Mouse (Mus musculus): ENCODE results near the gene Pmfbp1. TPM values are rescaled to one million over a fixed set of nuclear protein-coding genes. Genes with fewer than 3 reads are reported as not detected.
A peak's percentile ranks its signal among the peaks of the same experiment; 100 is the strongest.
"Not testable (repeated sequence)": the region's sequence is repeated elsewhere in the genome, so short reads cannot be mapped to it uniquely, and the experiment has no call there.

Pmfbp1 gene
- 1.7 and 1.8 TPM in 2 replicates for polyA plus RNA-seq (2016; fragmentation: Nextera tagmentation; extraction: Ambion mirVana)

- no peak for ATAC-seq (ENCODE audit: low FRiP score, low read depth)
- Histone ChIP-seq H3K27ac (replicated peaks) (no peak within 1 kb of the TSS), H3K9ac (replicated peaks) (no peak within 1 kb of the TSS), H3K4me1 (no peaks in the 10 kb centered on the region), H3K4me2 (replicated peaks) (no peak within 1 kb of the TSS), H3K9me3 (no peaks in the 10 kb centered on the region), H3K4me3 (no peak within 1 kb of the TSS), H3K36me3 (no peaks in the 10 kb centered on the region), H3K27me3 (no peaks in the 10 kb centered on the region)
- 95% methylated on average over 6 of the region's 6 CpGs for WGBS
Observed at GRCm38 (mm10) chr8:109493727-109494126, at the start of gene Pmfbp1. TSS of gene Pmfbp1 (plus strand) at chr8:109494027.

GRCm38 (mm10) chr8:109446896-109447295 is 46.9 kb upstream of the Pmfbp1 start:
- not testable (repeated sequence) for H3K27ac ChIP-seq (replicated peaks); H3K4me2 ChIP-seq (replicated peaks); H3K4me3 ChIP-seq; H3K9ac ChIP-seq (replicated peaks); H3K4me1 ChIP-seq; ATAC-seq (ENCODE audit: low FRiP score, low read depth); H3K27me3 ChIP-seq; H3K36me3 ChIP-seq; H3K9me3 ChIP-seq
- 36% methylated on average over 7 of the region's 7 CpGs for WGBS

DNA sequence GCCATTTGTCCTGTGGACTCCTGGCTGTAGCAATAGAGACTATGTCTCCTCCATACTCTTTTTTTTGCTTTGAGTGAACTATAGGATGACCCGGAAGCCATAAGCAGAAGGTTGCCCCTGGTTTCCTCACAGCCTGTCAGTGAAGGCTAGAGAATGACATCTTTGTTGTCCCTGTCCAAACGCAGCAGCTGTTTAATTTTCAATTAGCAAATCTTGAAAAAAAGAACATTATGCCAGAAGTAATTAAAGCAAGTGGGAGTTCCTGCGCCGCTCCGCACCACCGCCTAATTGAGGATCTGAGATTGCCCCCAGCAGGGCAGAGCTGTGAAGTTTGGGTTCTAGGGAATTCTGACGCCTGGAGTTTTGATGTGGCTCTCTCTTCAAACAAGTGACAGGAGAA is 42.8 kb upstream of the Pmfbp1 start:
- ATAC-seq (ENCODE audit: low FRiP score, low read depth) = no peak
- H3K36me3 ChIP-seq = no peaks in the 10 kb centered on the region
- H3K9ac ChIP-seq (replicated peaks) = no peak overlapping the region
- WGBS = 60% methylated on average over 7 of the region's 7 CpGs
- H3K4me3 ChIP-seq = no peak overlapping the region
- H3K4me2 ChIP-seq (replicated peaks) = no peak overlapping the region
- H3K4me1 ChIP-seq = no peaks in the 10 kb centered on the region; the same call in 1 of the 2 replicates
- no peak overlapping the region for H3K27ac ChIP-seq (replicated peaks)
- no peaks in the 10 kb centered on the region for H3K27me3 ChIP-seq
- H3K9me3 ChIP-seq = no peaks in the 10 kb centered on the region

DNA sequence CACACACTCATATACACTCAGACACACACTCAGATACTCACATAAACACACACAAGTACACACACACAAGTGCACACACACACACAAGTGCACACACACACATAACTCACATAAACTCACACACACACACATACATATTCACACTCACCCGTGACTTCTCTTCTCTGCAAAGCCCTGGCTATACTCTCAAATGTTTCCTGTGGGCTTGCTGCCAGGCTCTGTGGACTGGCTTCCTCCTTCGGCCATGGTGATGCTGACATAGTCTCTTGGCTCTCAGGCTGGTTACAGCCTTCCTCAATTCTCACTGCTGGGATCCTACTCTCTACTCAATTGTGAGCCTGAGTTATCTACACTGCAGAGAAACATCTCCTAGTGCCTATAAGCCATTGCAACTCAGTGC is 38.7 kb upstream of the Pmfbp1 start:
- Histone ChIP-seq H3K27me3 (no peaks in the 10 kb centered on the region), H3K4me2 (replicated peaks) (no peak overlapping the region), H3K9ac (replicated peaks) (no peak overlapping the region), H3K4me1 (peaks cover 4% of the 10 kb centered on the region), H3K36me3 (no peaks in the 10 kb centered on the region), H3K27ac (replicated peaks) (no peak overlapping the region), H3K9me3 (no peaks in the 10 kb centered on the region), H3K4me3 (no peak overlapping the region)
- WGBS = 81% methylated on average over 2 of the region's 2 CpGs
- ATAC-seq (ENCODE audit: low FRiP score, low read depth) = no peak

- no peaks in the 10 kb centered on the region for H3K27me3 ChIP-seq
- 43% methylated on average over 8 of the region's 8 CpGs for WGBS
- no peak overlapping the region for H3K4me3 ChIP-seq
- H3K36me3 ChIP-seq = no peaks in the 10 kb centered on the region
- no peak overlapping the region for H3K4me2 ChIP-seq (replicated peaks)
- H3K4me1 ChIP-seq = peaks cover 4% of the 10 kb centered on the region; the same call in 1 of the 2 replicates
- no peaks in the 10 kb centered on the region for H3K9me3 ChIP-seq
- no peak overlapping the region for H3K9ac ChIP-seq (replicated peaks)
- no peak for ATAC-seq (ENCODE audit: low FRiP score, low read depth)
- H3K27ac ChIP-seq (replicated peaks) = no peak overlapping the region
Observed at GRCm38 (mm10) chr8:109457387-109457786, 36.4 kb upstream of the Pmfbp1 start.

DNA sequence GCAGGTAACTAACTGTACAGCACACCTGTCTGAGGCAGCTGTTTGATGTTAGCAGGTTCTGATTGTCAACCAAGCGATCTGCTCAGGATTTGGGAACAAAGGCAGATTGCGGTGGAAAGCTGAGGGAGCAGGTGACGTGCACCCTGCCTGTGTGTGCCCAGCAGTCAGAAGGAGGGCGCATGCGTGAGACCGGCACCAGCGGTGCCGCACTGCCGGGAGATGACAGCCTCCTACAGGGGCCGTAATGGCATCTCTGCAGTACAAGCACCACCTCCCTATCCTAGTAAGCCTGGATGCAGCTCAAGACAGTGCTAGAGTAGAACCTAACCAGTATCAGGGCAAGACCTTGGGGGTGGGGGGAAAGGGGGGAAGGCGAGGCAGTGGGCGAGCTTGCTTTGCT is 35.2 kb upstream of the Pmfbp1 start:
- no peak overlapping the region for H3K9ac ChIP-seq (replicated peaks)
- no peaks in the 10 kb centered on the region for H3K27me3 ChIP-seq
- H3K4me2 ChIP-seq (replicated peaks) = no peak overlapping the region
- no peaks in the 10 kb centered on the region for H3K9me3 ChIP-seq
- H3K4me3 ChIP-seq = no peak overlapping the region
- no peak for ATAC-seq (ENCODE audit: low FRiP score, low read depth)
- no peak overlapping the region for H3K27ac ChIP-seq (replicated peaks)
- WGBS = 86% methylated on average over 12 of the region's 12 CpGs
- H3K36me3 ChIP-seq = no peaks in the 10 kb centered on the region
- H3K4me1 ChIP-seq = peaks cover 14% of the 10 kb centered on the region

- Histone ChIP-seq H3K27me3 (0 out of 2 replicates have a peak, but pooled peaks cover under 1% of the 10 kb centered on the region), H3K9me3 (no peaks in the 10 kb centered on the region), H3K4me1 (peaks cover 53% of the 10 kb centered on the region), H3K4me2 (replicated peaks) (no peak overlapping the region), H3K36me3 (no peaks in the 10 kb centered on the region), H3K27ac (replicated peaks) (peak overlapping the region; percentile 93), H3K4me3 (no peak overlapping the region), H3K9ac (replicated peaks) (no peak overlapping the region)
- no peak for ATAC-seq (ENCODE audit: low FRiP score, low read depth)
- 60% methylated on average over 2 of the region's 2 CpGs for WGBS
Observed at GRCm38 (mm10) chr8:109463075-109463474, 30.8 kb upstream of the Pmfbp1 start.

DNA sequence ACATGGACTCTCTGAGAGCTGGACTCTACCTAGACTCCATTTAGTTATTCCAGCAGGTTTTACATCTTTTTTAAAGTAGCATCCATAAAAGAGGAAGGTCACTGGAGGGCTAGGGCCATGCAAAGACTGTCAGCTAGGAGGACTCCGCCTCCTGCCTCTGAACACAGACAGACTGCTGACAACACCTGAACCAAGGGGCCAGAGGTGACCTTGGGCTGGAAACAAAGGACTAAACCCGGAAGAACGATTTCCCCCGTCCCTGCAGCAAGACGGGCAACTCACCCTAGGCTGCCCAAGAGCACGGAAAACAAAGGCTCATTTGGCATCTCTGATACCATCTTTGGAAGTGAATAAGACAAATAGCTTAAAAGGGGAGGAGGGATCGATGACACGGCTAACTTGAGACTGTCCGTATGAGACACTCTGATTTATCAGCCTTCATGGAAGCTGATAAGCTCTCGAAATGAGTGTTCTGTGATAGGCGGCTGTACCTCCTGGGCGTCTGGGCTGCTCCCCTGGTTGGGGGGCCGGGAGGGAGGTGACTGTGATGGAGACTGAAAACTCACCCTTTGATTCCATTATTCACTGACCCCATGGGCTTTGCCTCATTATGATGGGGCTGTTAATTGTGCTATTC is 30.0 kb upstream of the Pmfbp1 start:
- Histone ChIP-seq H3K4me2 (replicated peaks) (peak overlapping the region; percentile 39), H3K9me3 (no peaks in the 10 kb centered on the region), H3K27ac (replicated peaks) (peak overlapping the region; percentile 93), H3K27me3 (0 out of 2 replicates have a peak, but pooled peaks cover 3% of the 10 kb centered on the region), H3K36me3 (no peaks in the 10 kb centered on the region), H3K4me1 (peaks cover 60% of the 10 kb centered on the region), H3K9ac (replicated peaks) (no peak overlapping the region), H3K4me3 (no peak overlapping the region)
- ATAC-seq (ENCODE audit: low FRiP score, low read depth) = peak; percentile 52
- 30% methylated on average over 13 of the region's 13 CpGs for WGBS

GRCm38 (mm10) chr8:109464451-109464891 is 29.4 kb upstream of the Pmfbp1 start:
- Histone ChIP-seq H3K9ac (replicated peaks) (peak overlapping the region; percentile 37; the same call in 1 of the 2 replicates), H3K9me3 (no peaks in the 10 kb centered on the region), H3K27ac (replicated peaks) (peak overlapping the region; percentile 93), H3K4me3 (0 out of 2 replicates have a peak overlapping the region, but pooled peaks have one; percentile 9), H3K36me3 (no peaks in the 10 kb centered on the region), H3K4me1 (peaks cover 66% of the 10 kb centered on the region), H3K27me3 (0 out of 2 replicates have a peak, but pooled peaks cover 3% of the 10 kb centered on the region), H3K4me2 (replicated peaks) (peak overlapping the region; percentile 39)
- ATAC-seq (ENCODE audit: low FRiP score, low read depth) = peak; percentile 65
- 31% methylated on average over 15 of the region's 15 CpGs for WGBS

- Histone ChIP-seq H3K9ac (replicated peaks) (no peak overlapping the region), H3K27ac (replicated peaks) (peak overlapping the region; percentile 93), H3K4me3 (no peak overlapping the region), H3K27me3 (0 out of 2 replicates have a peak, but pooled peaks cover 3% of the 10 kb centered on the region), H3K4me1 (peaks cover 67% of the 10 kb centered on the region), H3K4me2 (replicated peaks) (no peak overlapping the region), H3K9me3 (no peaks in the 10 kb centered on the region), H3K36me3 (no peaks in the 10 kb centered on the region)
- no peak for ATAC-seq (ENCODE audit: low FRiP score, low read depth)
- 66% methylated on average over 3 of the region's 3 CpGs for WGBS
Observed at GRCm38 (mm10) chr8:109465056-109465455, 28.8 kb upstream of the Pmfbp1 start.

- Histone ChIP-seq H3K4me1 (peaks cover 67% of the 10 kb centered on the region), H3K27me3 (0 out of 2 replicates have a peak, but pooled peaks cover 3% of the 10 kb centered on the region), H3K4me2 (replicated peaks) (no peak overlapping the region), H3K9ac (replicated peaks) (no peak overlapping the region), H3K9me3 (no peaks in the 10 kb centered on the region), H3K27ac (replicated peaks) (peak overlapping the region; percentile 93), H3K36me3 (no peaks in the 10 kb centered on the region), H3K4me3 (no peak overlapping the region)
- WGBS = 59% methylated on average over 3 of the region's 3 CpGs
- no peak for ATAC-seq (ENCODE audit: low FRiP score, low read depth)
Observed at GRCm38 (mm10) chr8:109465761-109466160, 28.1 kb upstream of the Pmfbp1 start.

DNA sequence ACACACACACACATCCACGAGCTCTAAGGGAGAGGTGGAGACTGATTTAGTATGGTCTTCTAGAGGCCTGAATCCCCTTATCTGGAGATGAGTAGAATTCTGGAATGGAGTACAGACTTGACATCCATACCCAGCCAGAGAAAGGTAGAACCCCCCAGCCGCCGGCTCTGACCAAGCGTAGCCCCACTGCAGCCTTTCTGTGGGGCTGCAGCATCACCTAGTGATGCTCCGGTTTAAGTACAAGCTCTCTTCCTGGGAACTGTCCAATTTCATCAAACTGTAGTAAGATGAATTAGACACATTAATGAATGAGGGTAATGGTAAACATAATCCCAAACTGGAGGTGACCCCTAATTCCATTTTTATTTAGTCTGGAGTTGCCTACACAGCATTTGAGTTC is 26.3 kb upstream of the Pmfbp1 start:
- H3K27me3 ChIP-seq = 0 out of 2 replicates have a peak, but pooled peaks cover 3% of the 10 kb centered on the region
- peaks cover 66% of the 10 kb centered on the region for H3K4me1 ChIP-seq
- ATAC-seq (ENCODE audit: low FRiP score, low read depth) = no peak
- no peaks in the 10 kb centered on the region for H3K9me3 ChIP-seq
- 0 out of 2 replicates have a peak overlapping the region, but pooled peaks have one; percentile 11 for H3K9ac ChIP-seq (replicated peaks)
- WGBS = 39% methylated on average over 5 of the region's 5 CpGs
- no peak overlapping the region for H3K4me2 ChIP-seq (replicated peaks)
- H3K27ac ChIP-seq (replicated peaks) = 0 out of 2 replicates have a peak overlapping the region, but pooled peaks have one; percentile 8
- H3K4me3 ChIP-seq = no peak overlapping the region
- no peaks in the 10 kb centered on the region for H3K36me3 ChIP-seq

All from midbrain, embryonic 12.5 days (tissue).